Mouse (Mus musculus) G1E (cell line): ENCODE results near the gene Hpca.

Experiments
- CTCF ChIP-seq: IDR thresholded peaks from 2 replicates; pipeline ENCODE4 v1.5.1; 2012; ENCODE audit warnings: low read depth, low read length, inconsistent platforms, mixed read lengths
- GATA1 ChIP-seq: IDR thresholded peaks from 2 replicates; pipeline ENCODE4 v1.6.1; 2012; ENCODE audit warnings: borderline replicate concordance, low read length, inconsistent platforms, mixed read lengths
- TAL1 ChIP-seq: conservative IDR thresholded peaks from 2 replicates; pipeline ENCODE4 v1.6.1; 2012; ENCODE audit warnings: low read depth, low read length, inconsistent platforms, mixed read lengths

DNA sequence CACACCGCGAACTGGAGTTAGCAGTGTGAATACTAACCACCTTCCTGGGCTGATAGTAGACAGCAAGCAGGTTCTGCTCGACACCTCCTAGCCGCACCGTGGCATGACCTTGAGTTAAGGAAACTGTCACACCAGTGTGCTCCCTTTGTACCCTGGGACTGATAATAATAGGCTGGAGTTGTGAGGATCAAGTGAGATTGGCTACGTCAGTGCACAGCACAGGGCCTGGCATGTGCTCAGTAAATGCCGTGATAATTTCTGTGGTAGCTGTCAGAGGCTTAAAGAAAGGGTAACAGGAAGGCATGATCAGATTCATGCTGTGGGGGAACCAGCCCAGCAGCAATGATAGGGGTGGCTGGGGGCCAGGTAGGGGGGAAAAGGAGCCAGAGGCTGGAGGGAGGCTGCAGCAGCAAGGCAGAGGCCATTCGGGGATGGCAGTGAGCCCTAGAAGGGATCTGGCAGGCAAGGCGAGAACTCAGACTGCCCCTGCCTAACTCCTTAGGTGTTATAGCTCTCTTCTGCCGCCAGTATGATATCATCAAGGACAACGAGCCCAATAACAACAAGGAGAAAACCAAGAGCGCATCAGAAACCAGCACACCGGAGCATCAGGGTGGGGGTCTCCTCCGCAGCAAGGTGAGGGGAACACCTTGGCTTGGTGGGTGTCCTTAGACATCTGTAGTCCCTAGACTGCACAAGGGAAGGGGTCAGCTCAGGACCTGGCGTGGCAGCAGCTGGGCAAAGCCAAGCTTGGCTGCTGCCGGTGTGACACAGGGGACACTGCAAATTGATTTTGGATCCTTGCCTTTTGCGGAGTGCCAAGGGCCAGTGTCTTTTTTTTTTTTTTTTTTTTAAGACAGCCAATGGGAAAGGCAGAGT, 20.0 kb upstream of the Hpca start:
- TF ChIP-seq TAL1 (no peak), CTCF (no peak), GATA1 (no peak)
